ENCODE assay signal across 17 mouse cellular contexts in the genomic region with DNA sequence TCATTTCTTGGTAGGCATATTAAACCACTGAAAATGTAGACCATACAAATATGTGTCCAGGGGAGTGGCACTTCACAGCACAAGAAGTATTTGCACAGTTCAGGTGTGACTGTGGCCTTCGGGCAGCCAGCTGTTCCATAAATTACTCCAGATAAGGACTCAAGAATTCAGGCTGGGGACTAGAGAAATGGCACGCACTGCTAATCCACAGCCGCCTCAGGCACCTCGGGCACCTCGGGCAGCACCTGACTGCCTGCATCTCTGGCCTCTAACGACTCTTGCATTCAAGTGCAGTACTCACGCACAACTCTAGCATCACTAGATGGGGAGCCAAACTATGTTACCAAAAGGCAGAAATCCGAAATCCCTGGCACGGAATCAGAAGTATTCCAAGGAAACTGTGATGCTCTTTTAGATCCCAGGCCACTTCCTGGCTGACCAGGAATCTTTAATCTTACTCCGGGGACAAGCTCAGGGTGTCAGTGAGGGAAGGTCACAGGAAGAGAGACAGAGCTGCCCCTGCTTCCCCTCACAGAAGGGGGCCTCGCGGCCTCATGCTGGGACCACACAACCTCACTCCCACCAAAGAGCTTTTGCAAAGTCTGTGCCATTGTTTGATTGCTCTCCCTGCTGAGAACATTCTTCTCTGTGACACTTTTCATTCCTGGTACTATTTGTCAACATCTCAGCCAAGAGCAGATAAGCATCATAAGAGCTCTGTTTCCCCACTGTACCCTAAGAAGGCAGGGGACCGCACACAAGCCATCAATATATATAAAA. TPM values are rescaled to one million over a fixed set of nuclear protein-coding genes. Genes with fewer than 3 reads are reported as not detected.
A peak's percentile ranks its signal among the peaks of the same experiment; 100 is the strongest.
DNase-seq lines count a peak whose midpoint lies in the region; ATAC-seq lines count a peak whose summit lies in the region.
"Had no signal": no experiment of that assay in that cellular context is flagged by ENCODE, and none has a peak within 500 bp of the region (broad histone marks: within the 10 kb centered on the region; RNA-seq: fewer than 3 reads in every experiment).

No protein-coding gene starts in this region.

- H3K27me3 ChIP-seq in heart, embryonic 12.5 days (replicated peaks): no peaks in the 10 kb centered on the region
- H3K27me3 ChIP-seq in neural tube, embryonic 15.5 days (replicated peaks): peaks cover 28% of the 10 kb centered on the region
- H3K27me3 ChIP-seq in lung, embryonic 15.5 days: no peaks in the 10 kb centered on the region

- 15% methylated on average over 13 of the region's 13 CpGs for WGBS in heart, embryonic 12.5 days
- WGBS in neural tube, embryonic 15.5 days: 11% methylated on average over 13 of the region's 13 CpGs
- WGBS in lung, embryonic 15.5 days: 16% methylated on average over 13 of the region's 13 CpGs

- no peaks in the 10 kb centered on the region for H3K36me3 ChIP-seq in heart, embryonic 12.5 days
- H3K36me3 ChIP-seq in neural tube, embryonic 15.5 days: no peaks in the 10 kb centered on the region
- no peaks in the 10 kb centered on the region for H3K36me3 ChIP-seq in lung, embryonic 15.5 days
- H3K36me3 ChIP-seq: midbrain, embryonic 15.5 days; neural tube, embryonic 12.5 days had no signal

- intact Hi-C loops in heart, postnatal 14 days (cut with DNase I): loop anchor here (10.0 kb wide), 1 partner anchor 351 kb away; no protein-coding TSS in a partner anchor

- no peak for DNase-seq in heart, postnatal 14 days
- DNase-seq in neural tube, embryonic 10.5 days (ENCODE audit: extremely low spot score, low spot score): peak; percentile 30
- no peak for DNase-seq in layer of hippocampus, adult 9-11 months
- DNase-seq in layer of hippocampus, adult 8-10 months (ENCODE audit: low spot score in 2 of 2): no peak
- no peak for DNase-seq in layer of hippocampus, postnatal 10 days (ENCODE audit: low spot score in 2 of 2)
- DNase-seq: cerebellum, adult 8-10 months; gastrocnemius, postnatal 14 days; heart, postnatal 4 days; left cerebral cortex, postnatal 4 days had no signal

- H3K27ac ChIP-seq in heart, embryonic 12.5 days (ENCODE audit: poor library complexity, severe bottlenecking): no peak overlapping the region
- no peak overlapping the region for H3K27ac ChIP-seq in neural tube, embryonic 15.5 days (replicated peaks)
- H3K27ac ChIP-seq in lung, embryonic 15.5 days: peak overlapping the region; percentile 95
- H3K27ac ChIP-seq: macrophage; midbrain, embryonic 15.5 days; neural tube, embryonic 12.5 days had no signal

- peaks cover 39% of the 10 kb centered on the region for H3K4me1 ChIP-seq in heart, embryonic 12.5 days (replicated peaks)
- peaks cover 16% of the 10 kb centered on the region; the same call in 1 of the 2 replicates for H3K4me1 ChIP-seq in neural tube, embryonic 15.5 days
- H3K4me1 ChIP-seq in lung, embryonic 15.5 days: peaks cover 47% of the 10 kb centered on the region

- ATAC-seq in heart, embryonic 12.5 days (ENCODE audit: insufficient number of reproducible peaks, low FRiP score): no peak
- no peak for ATAC-seq in neural tube, embryonic 15.5 days (ENCODE audit: low FRiP score)
- ATAC-seq in lung, embryonic 15.5 days (ENCODE audit: borderline replicate concordance, extremely low read depth, low FRiP score, low TSS enrichment): peak; percentile 45; the same call in 1 of the 2 replicates
- ATAC-seq: forebrain, embryonic 16.5 days; midbrain, embryonic 15.5 days had no signal

- H3K4me3 ChIP-seq in heart, embryonic 12.5 days: no peak overlapping the region
- no peak overlapping the region for H3K4me3 ChIP-seq in neural tube, embryonic 15.5 days (replicated peaks)
- no peak overlapping the region for H3K4me3 ChIP-seq in lung, embryonic 15.5 days
- H3K4me3 ChIP-seq: erythroblast, embryonic 14.5 days; midbrain, embryonic 15.5 days; neural tube, embryonic 12.5 days had no signal

- no peaks in the 10 kb centered on the region for H3K9me3 ChIP-seq in heart, embryonic 12.5 days (replicated peaks)
- H3K9me3 ChIP-seq in neural tube, embryonic 15.5 days (replicated peaks): no peaks in the 10 kb centered on the region
- H3K9me3 ChIP-seq in lung, embryonic 15.5 days: no peaks in the 10 kb centered on the region
- H3K9me3 ChIP-seq: midbrain, embryonic 15.5 days; neural tube, embryonic 12.5 days had no signal

- H3K4me2 ChIP-seq in heart, embryonic 12.5 days: 0 out of 2 replicates have a peak overlapping the region, but pooled peaks have one; percentile 2
- H3K4me2 ChIP-seq in neural tube, embryonic 15.5 days: no peak overlapping the region
- H3K4me2 ChIP-seq in lung, embryonic 15.5 days: peak overlapping the region; percentile 11; the same call in 1 of the 2 replicates
- H3K4me2 ChIP-seq: midbrain, embryonic 15.5 days; neural tube, embryonic 12.5 days had no signal

- peak overlapping the region; percentile 22; the same call in 1 of the 2 replicates for H3K9ac ChIP-seq in heart, embryonic 12.5 days
- no peak overlapping the region for H3K9ac ChIP-seq in neural tube, embryonic 15.5 days (replicated peaks)
- H3K9ac ChIP-seq in lung, embryonic 15.5 days: peak overlapping the region; percentile 13; the same call in 1 of the 2 replicates
- H3K9ac ChIP-seq: midbrain, embryonic 15.5 days; neural tube, embryonic 12.5 days had no signal

RNA-seq across cellular contexts. Expression of a gene that starts 2.1 kb away (rescaled TPM):
- 8.0 and 8.3 TPM in 2 replicates for polyA plus RNA-seq in heart, embryonic 12.5 days (2016; fragmentation: Nextera tagmentation; extraction: Ambion mirVana)
- total RNA-seq in heart, postnatal 14 days (2021): 1 to 10 TPM; 6.2 to 6.5 TPM
- 6.2 and 7.9 TPM in 2 replicates for polyA plus RNA-seq in neural tube, embryonic 15.5 days (2015; fragmentation: Nextera tagmentation; extraction: Ambion mirVana)
- polyA plus RNA-seq in lung, embryonic 15.5 days (2015; fragmentation: Nextera tagmentation; extraction: Ambion mirVana): 10.7 and 11.9 TPM in 2 replicates
- 1 to 10 TPM; 2.0 to 6.5 (median 3.3) TPM for total RNA-seq in layer of hippocampus, adult 8-10 months (2022)
- 1 to 10 TPM; 2.5 to 2.7 TPM for total RNA-seq in layer of hippocampus, postnatal 10 days (2021)

RNA-seq across cellular contexts. Expression of a gene that starts 11.3 kb away (rescaled TPM):
- 284 and 290 TPM in 2 replicates for polyA plus RNA-seq in heart, embryonic 12.5 days (2016; fragmentation: Nextera tagmentation; extraction: Ambion mirVana)
- 100 to 1,000 TPM; 102 to 116 TPM for total RNA-seq in heart, postnatal 14 days (2021)
- 236 and 303 TPM in 2 replicates for polyA plus RNA-seq in neural tube, embryonic 15.5 days (2015; fragmentation: Nextera tagmentation; extraction: Ambion mirVana)
- polyA plus RNA-seq in lung, embryonic 15.5 days (2015; fragmentation: Nextera tagmentation; extraction: Ambion mirVana): 268 and 271 TPM in 2 replicates
- total RNA-seq in layer of hippocampus, adult 8-10 months (2022): 100 to 1,000 TPM in 2 of 4 experiments, 10 to 100 TPM in 2; 88.3 to 116 (median 96.6) TPM
- total RNA-seq in layer of hippocampus, postnatal 10 days (2021): 100 to 1,000 TPM; 109 to 138 TPM

RNA-seq across cellular contexts. Expression of a gene that starts 16.0 kb away (rescaled TPM):
- 127 and 129 TPM in 2 replicates for polyA plus RNA-seq in heart, embryonic 12.5 days (2016; fragmentation: Nextera tagmentation; extraction: Ambion mirVana)
- total RNA-seq in heart, postnatal 14 days (2021): 10 to 100 TPM; 53.6 to 60.0 TPM
- polyA plus RNA-seq in neural tube, embryonic 15.5 days (2015; fragmentation: Nextera tagmentation; extraction: Ambion mirVana): 40.7 and 60.5 TPM in 2 replicates
- 180 and 182 TPM in 2 replicates for polyA plus RNA-seq in lung, embryonic 15.5 days (2015; fragmentation: Nextera tagmentation; extraction: Ambion mirVana)
- 10 to 100 TPM; 10.3 to 16.0 (median 13.4) TPM for total RNA-seq in layer of hippocampus, adult 8-10 months (2022)
- 10 to 100 TPM; 39.1 to 41.0 TPM for total RNA-seq in layer of hippocampus, postnatal 10 days (2021)

RNA-seq across cellular contexts. Expression of a gene that starts 48.5 kb away (rescaled TPM):
- polyA plus RNA-seq in heart, embryonic 12.5 days (2016; fragmentation: Nextera tagmentation; extraction: Ambion mirVana): 50.3 and 55.8 TPM in 2 replicates
- 10 to 100 TPM; 63.2 to 65.6 TPM for total RNA-seq in heart, postnatal 14 days (2021)
- 31.8 and 33.7 TPM in 2 replicates for polyA plus RNA-seq in neural tube, embryonic 15.5 days (2015; fragmentation: Nextera tagmentation; extraction: Ambion mirVana)
- 51.5 and 57.5 TPM in 2 replicates for polyA plus RNA-seq in lung, embryonic 15.5 days (2015; fragmentation: Nextera tagmentation; extraction: Ambion mirVana)
- total RNA-seq in layer of hippocampus, adult 8-10 months (2022): 10 to 100 TPM; 32.0 to 44.8 (median 36.7) TPM
- total RNA-seq in layer of hippocampus, postnatal 10 days (2021): 10 to 100 TPM; 40.3 to 42.2 TPM

RNA-seq across cellular contexts. Expression of a gene that starts 54.8 kb away (rescaled TPM):
- polyA plus RNA-seq in heart, embryonic 12.5 days (2016; fragmentation: Nextera tagmentation; extraction: Ambion mirVana): 53.3 and 57.6 TPM in 2 replicates
- 100 to 1,000 TPM; 116 to 125 TPM for total RNA-seq in heart, postnatal 14 days (2021)
- polyA plus RNA-seq in neural tube, embryonic 15.5 days (2015; fragmentation: Nextera tagmentation; extraction: Ambion mirVana): 59.6 and 61.3 TPM in 2 replicates
- polyA plus RNA-seq in lung, embryonic 15.5 days (2015; fragmentation: Nextera tagmentation; extraction: Ambion mirVana): 38.3 and 41.6 TPM in 2 replicates
- total RNA-seq in layer of hippocampus, adult 8-10 months (2022): 10 to 100 TPM; 50.0 to 56.6 (median 53.4) TPM
- 10 to 100 TPM; 69.3 to 70.0 TPM for total RNA-seq in layer of hippocampus, postnatal 10 days (2021)
